Mouse (Mus musculus) spleen, adult 2 months (tissue): ENCODE measurements around the gene Lgr5.

Experiments
- CTCF ChIP-seq: fragments of 200-500 bp; IDR thresholded peaks from 2 replicates; pipeline ENCODE4 v1.5.1; 2011; ENCODE audit warnings: mild to moderate bottlenecking, inconsistent platforms; ENCODE audit not compliant: insufficient read depth, insufficient read length, insufficient replicate concordance; ENCODE audit errors: extremely low read depth
- POLR2A ChIP-seq: fragments of 200-500 bp; IDR thresholded peaks from 2 replicates; pipeline ENCODE4 v1.6.1; 2011; ENCODE audit warnings: low read depth, low read length, inconsistent platforms

- TF ChIP-seq CTCF (no peak), POLR2A (no peak)
Observed at GRCm38 (mm10) chr10:115563961-115564360, 23.6 kb downstream of the Lgr5 start.
